In genomic region chr8:125224271-125224699, GRCm38 (mm10) we compare ENCODE assay signal across 9 mouse cellular contexts.
A peak's percentile ranks its signal among the peaks of the same experiment; 100 is the strongest.
DNase-seq lines count a peak whose midpoint lies in the region; ATAC-seq and TF ChIP-seq lines count a peak whose summit lies in the region.
"Had no signal": no experiment of that assay in that cellular context is flagged by ENCODE, and none has a peak within 500 bp of the region (broad histone marks: within the 10 kb centered on the region; RNA-seq: fewer than 3 reads in every experiment).

No protein-coding gene starts in this region.

- 57% methylated on average over 6 of the region's 6 CpGs for WGBS in hindbrain, embryonic 15.5 days
- 59% methylated on average over 6 of the region's 6 CpGs for WGBS in hindbrain, postnatal 0 days
- 58% methylated on average over 6 of the region's 6 CpGs for WGBS in heart, embryonic 12.5 days
- 34% methylated on average over 6 of the region's 6 CpGs for whole genome bisulfite sequencing in lung, embryonic 16.5 days
- 83% methylated on average over 6 of the region's 6 CpGs for WGBS in midbrain, postnatal 0 days

- no peaks in the 10 kb centered on the region for H3K36me3 ChIP-seq in hindbrain, embryonic 15.5 days
- no peaks in the 10 kb centered on the region for H3K36me3 ChIP-seq in hindbrain, postnatal 0 days (ENCODE audit: insufficient read depth, low read length)
- no peaks in the 10 kb centered on the region for H3K36me3 ChIP-seq in heart, embryonic 12.5 days
- H3K36me3 ChIP-seq in lung, embryonic 16.5 days (ENCODE audit: control insufficient read depth, insufficient read depth, low read length), result no peaks in the 10 kb centered on the region
- no peaks in the 10 kb centered on the region for H3K36me3 ChIP-seq in midbrain, postnatal 0 days (ENCODE audit: insufficient read depth, low read length)

- no peak overlapping the region for H3K9ac ChIP-seq in hindbrain, embryonic 15.5 days
- H3K9ac ChIP-seq in hindbrain, postnatal 0 days (replicated peaks; ENCODE audit: low read length), result no peak overlapping the region
- no peak overlapping the region for H3K9ac ChIP-seq in heart, embryonic 12.5 days
- H3K9ac ChIP-seq in lung, embryonic 16.5 days (ENCODE audit: low read length), result no peak overlapping the region
- H3K9ac ChIP-seq in midbrain, postnatal 0 days (replicated peaks; ENCODE audit: low read length, poor library complexity, severe bottlenecking), result no peak overlapping the region

- peak overlapping the region; percentile 18; the same call in 1 of the 2 replicates for H3K27ac ChIP-seq in hindbrain, embryonic 15.5 days (replicated peaks)
- no peak overlapping the region for H3K27ac ChIP-seq in hindbrain, postnatal 0 days
- 0 out of 2 replicates have a peak overlapping the region, but pooled peaks have one; percentile 3 for H3K27ac ChIP-seq in heart, embryonic 12.5 days (ENCODE audit: poor library complexity, severe bottlenecking)
- H3K27ac ChIP-seq in lung, embryonic 16.5 days (ENCODE audit: low read length), result peak overlapping the region; percentile 13; the same call in 1 of the 2 replicates
- H3K27ac ChIP-seq in midbrain, postnatal 0 days (ENCODE audit: low read depth, low read length), result no peak overlapping the region

- no peak for DNase-seq in hindbrain, postnatal 0 days (ENCODE audit: low spot score)
- DNase-seq in MN1 (ENCODE audit: low spot score), result peak; percentile 87
- no peak for DNase-seq in midbrain, postnatal 0 days (ENCODE audit: low spot score)
- DNase-seq: cerebellum, adult 9-11 months; thymus, adult 18-20 months had no signal

- no peak overlapping the region for H3K4me2 ChIP-seq in hindbrain, embryonic 15.5 days
- no peak overlapping the region for H3K4me2 ChIP-seq in hindbrain, postnatal 0 days (ENCODE audit: low read depth, low read length)
- no peak overlapping the region for H3K4me2 ChIP-seq in heart, embryonic 12.5 days
- H3K4me2 ChIP-seq in lung, embryonic 16.5 days (ENCODE audit: low read depth, low read length), result no peak overlapping the region
- H3K4me2 ChIP-seq in midbrain, postnatal 0 days (ENCODE audit: low read depth, low read length, poor library complexity, severe bottlenecking), result no peak overlapping the region

- no peak for ATAC-seq in hindbrain, embryonic 15.5 days (ENCODE audit: low FRiP score, low read depth)
- ATAC-seq in hindbrain, postnatal 0 days, result no peak
- no peak for ATAC-seq in heart, embryonic 12.5 days (ENCODE audit: insufficient number of reproducible peaks, low FRiP score)
- ATAC-seq in lung, embryonic 16.5 days (ENCODE audit: low read depth), result peak; percentile 63
- ATAC-seq in activated CD4-positive, CD25-positive, alpha-beta regulatory T cell, adult 4 months, result no peak
- ATAC-seq in midbrain, postnatal 0 days (ENCODE audit: low FRiP score), result no peak

- TF ChIP-seq CTCF in hindbrain, postnatal 0 days (IDR thresholded peaks at IDR 0.05; ENCODE audit: low read depth), result no peak
- no peak for TF ChIP-seq CTCF in midbrain, postnatal 0 days (IDR thresholded peaks at IDR 0.05)

- no peak overlapping the region for H3K4me3 ChIP-seq in hindbrain, embryonic 15.5 days
- H3K4me3 ChIP-seq in hindbrain, postnatal 0 days (ENCODE audit: low read length), result no peak overlapping the region
- no peak overlapping the region for H3K4me3 ChIP-seq in heart, embryonic 12.5 days
- no peak overlapping the region for H3K4me3 ChIP-seq in lung, embryonic 16.5 days (ENCODE audit: low read length)
- no peak overlapping the region for H3K4me3 ChIP-seq in midbrain, postnatal 0 days (ENCODE audit: low read depth, low read length)

- H3K4me1 ChIP-seq in hindbrain, embryonic 15.5 days (replicated peaks), result peaks cover 50% of the 10 kb centered on the region
- peaks cover 13% of the 10 kb centered on the region; the same call in 1 of the 2 replicates for H3K4me1 ChIP-seq in hindbrain, postnatal 0 days (ENCODE audit: insufficient read depth, low read length)
- peaks cover 60% of the 10 kb centered on the region for H3K4me1 ChIP-seq in heart, embryonic 12.5 days (replicated peaks)
- peaks cover 32% of the 10 kb centered on the region for H3K4me1 ChIP-seq in lung, embryonic 16.5 days (replicated peaks; ENCODE audit: control insufficient read depth, insufficient read depth, low read length)
- peaks cover 18% of the 10 kb centered on the region for H3K4me1 ChIP-seq in midbrain, postnatal 0 days (ENCODE audit: insufficient read depth, low read length)

- H3K9me3 ChIP-seq in hindbrain, embryonic 15.5 days, result no peaks in the 10 kb centered on the region
- no peaks in the 10 kb centered on the region for H3K9me3 ChIP-seq in hindbrain, postnatal 0 days (ENCODE audit: low read length)
- no peaks in the 10 kb centered on the region for H3K9me3 ChIP-seq in heart, embryonic 12.5 days (replicated peaks)
- no peaks in the 10 kb centered on the region for H3K9me3 ChIP-seq in lung, embryonic 16.5 days (ENCODE audit: control insufficient read depth, low read length)
- no peaks in the 10 kb centered on the region for H3K9me3 ChIP-seq in midbrain, postnatal 0 days (ENCODE audit: low read length)

- no peaks in the 10 kb centered on the region for H3K27me3 ChIP-seq in hindbrain, embryonic 15.5 days
- H3K27me3 ChIP-seq in hindbrain, postnatal 0 days (ENCODE audit: insufficient read depth, low read length), result no peaks in the 10 kb centered on the region
- no peaks in the 10 kb centered on the region for H3K27me3 ChIP-seq in heart, embryonic 12.5 days (replicated peaks)
- no peaks in the 10 kb centered on the region for H3K27me3 ChIP-seq in lung, embryonic 16.5 days (ENCODE audit: control insufficient read depth, insufficient read depth, low read depth, low read length)
- H3K27me3 ChIP-seq in midbrain, postnatal 0 days (ENCODE audit: insufficient read depth, low read length), result no peaks in the 10 kb centered on the region

Comparison
In these comparisons a context has a peak if more than half of its experiments do, and no peak if none do; other contexts are left out.
1. H3K27ac ChIP-seq: peak in hindbrain, embryonic 15.5 days (single experiment), heart, embryonic 12.5 days (single experiment) and lung, embryonic 16.5 days (single experiment); none in hindbrain, postnatal 0 days (single experiment) and midbrain, postnatal 0 days (single experiment).